9 mouse cellular contexts compared by ENCODE assay signal in the genomic region with DNA sequence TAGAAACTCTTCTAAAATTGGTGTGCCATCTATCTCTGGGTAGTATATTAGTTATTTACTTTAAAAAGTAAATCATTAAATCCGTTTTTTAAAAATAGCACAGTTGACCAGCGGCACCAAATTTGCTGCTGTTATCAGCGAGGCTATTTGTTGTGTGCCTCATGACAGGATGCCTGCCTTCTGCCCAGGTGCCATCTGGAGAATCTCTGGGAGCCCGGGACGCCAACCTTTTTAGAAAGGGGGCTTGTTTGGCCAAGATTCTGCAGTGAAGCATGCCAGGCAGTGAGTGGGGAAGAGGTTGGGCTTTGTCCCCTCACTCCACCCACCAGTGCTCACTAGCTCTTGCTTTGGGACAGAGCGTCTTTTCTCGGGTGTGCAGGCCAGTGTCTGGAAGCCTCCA. TPM values are rescaled to one million over a fixed set of nuclear protein-coding genes. Genes with fewer than 3 reads are reported as not detected.
DNase-seq lines count a peak whose midpoint lies in the region; ATAC-seq and TF ChIP-seq lines count a peak whose summit lies in the region.
"Had no signal": no experiment of that assay in that cellular context is flagged by ENCODE, and none has a peak within 500 bp of the region (broad histone marks: within the 10 kb centered on the region; RNA-seq: fewer than 3 reads in every experiment).

No protein-coding gene starts in this region.

- no peak for TF ChIP-seq CTCF in cerebellum, adult 2 months (IDR thresholded peaks at IDR 0.05; ENCODE audit: borderline replicate concordance, insufficient read depth, low read depth, low read length)
- TF ChIP-seq CTCF in kidney, adult 2 months (conservative IDR thresholded peaks at IDR 0.05; ENCODE audit: insufficient read depth, insufficient read length, low read depth, low read length), result no peak

- WGBS in cerebellum, adult 2 months, result 24% methylated on average over 7 of the region's 7 CpGs
- 59% methylated on average over 7 of the region's 7 CpGs for WGBS in kidney, adult 2 months
- 90% methylated on average over 7 of the region's 7 CpGs for WGBS in kidney, embryonic 14.5 days
- 62% methylated on average over 7 of the region's 7 CpGs for WGBS in intestine, embryonic 15.5 days
- 63% methylated on average over 7 of the region's 7 CpGs for WGBS in stomach, embryonic 15.5 days

- no peaks in the 10 kb centered on the region for H3K27me3 ChIP-seq in cerebellum, adult 2 months (ENCODE audit: control insufficient read depth, insufficient read depth, low read length)
- no peaks in the 10 kb centered on the region for H3K27me3 ChIP-seq in kidney, adult 2 months (replicated peaks; ENCODE audit: control insufficient read depth, insufficient read depth, low read length)
- H3K27me3 ChIP-seq in kidney, embryonic 14.5 days (ENCODE audit: control insufficient read depth, insufficient read depth, low read length), result no peaks in the 10 kb centered on the region
- no peaks in the 10 kb centered on the region for H3K27me3 ChIP-seq in intestine, embryonic 15.5 days (replicated peaks)
- no peaks in the 10 kb centered on the region for H3K27me3 ChIP-seq in stomach, embryonic 15.5 days (replicated peaks)
- H3K27me3 ChIP-seq: midbrain, embryonic 12.5 days had no signal

- H3K27ac ChIP-seq in cerebellum, adult 2 months (ENCODE audit: insufficient read depth, low read length), result peak overlapping the region; percentile 43; the same call in 1 of the 2 replicates
- peak overlapping the region; percentile 79 for H3K27ac ChIP-seq in kidney, adult 2 months (ENCODE audit: insufficient read depth, low read depth, low read length)
- H3K27ac ChIP-seq in kidney, embryonic 14.5 days (ENCODE audit: low read depth, low read length), result no peak overlapping the region
- peak overlapping the region; percentile 84 for H3K27ac ChIP-seq in intestine, embryonic 15.5 days
- H3K27ac ChIP-seq in stomach, embryonic 15.5 days, result peak overlapping the region; percentile 81
- H3K27ac ChIP-seq: midbrain, embryonic 12.5 days had no signal

- peak; percentile 38 to 41 for DNase-seq in cerebellum, adult 2 months
- no peak for DNase-seq in cerebellum, adult 9-11 months
- DNase-seq in kidney, adult 2 months, result peak; percentile 47
- DNase-seq in adrenal gland, postnatal 25 days, result no peak
- DNase-seq in right cerebral cortex, adult 18-20 months, result no peak

- ATAC-seq in kidney, embryonic 14.5 days (ENCODE audit: low FRiP score, low TSS enrichment), result no peak
- no peak for ATAC-seq in intestine, embryonic 15.5 days
- no peak for ATAC-seq in stomach, embryonic 15.5 days (ENCODE audit: insufficient read depth, low FRiP score, low read depth)

- no peak for TF ChIP-seq POLR2A in cerebellum, adult 2 months (IDR thresholded peaks at IDR 0.05; ENCODE audit: borderline replicate concordance, insufficient read depth, low read length)
- no peak for TF ChIP-seq POLR2A in kidney, adult 2 months (IDR thresholded peaks at IDR 0.05; ENCODE audit: low read depth, low read length)

- H3K4me1 ChIP-seq in cerebellum, adult 2 months (ENCODE audit: control insufficient read depth, insufficient read depth, low read length), result peaks cover 50% of the 10 kb centered on the region
- peaks cover 29% of the 10 kb centered on the region for H3K4me1 ChIP-seq in kidney, adult 2 months (ENCODE audit: control insufficient read depth, insufficient read depth, low read length)
- peaks cover 15% of the 10 kb centered on the region for H3K4me1 ChIP-seq in kidney, embryonic 14.5 days (ENCODE audit: control insufficient read depth, insufficient read depth, low read length)
- H3K4me1 ChIP-seq in intestine, embryonic 15.5 days (replicated peaks), result peaks cover 33% of the 10 kb centered on the region
- peaks cover 52% of the 10 kb centered on the region for H3K4me1 ChIP-seq in stomach, embryonic 15.5 days

- H3K4me3 ChIP-seq in cerebellum, adult 2 months (replicated peaks; ENCODE audit: insufficient read depth, low read depth, low read length), result no peak overlapping the region
- H3K4me3 ChIP-seq in kidney, adult 2 months (ENCODE audit: insufficient read depth, low read depth, low read length), result peak overlapping the region; percentile 16; the same call in 1 of the 2 replicates
- H3K4me3 ChIP-seq in kidney, embryonic 14.5 days (ENCODE audit: low read length), result no peak overlapping the region
- H3K4me3 ChIP-seq in intestine, embryonic 15.5 days (replicated peaks), result 0 out of 2 replicates have a peak overlapping the region, but pooled peaks have one; percentile 6
- H3K4me3 ChIP-seq in stomach, embryonic 15.5 days (replicated peaks), result no peak overlapping the region
- H3K4me3 ChIP-seq: midbrain, embryonic 12.5 days had no signal

- H3K36me3 ChIP-seq in kidney, adult 2 months (ENCODE audit: control insufficient read depth, insufficient read depth, low read length), result no peaks in the 10 kb centered on the region; the same call in 1 of the 2 replicates
- H3K36me3 ChIP-seq in kidney, embryonic 14.5 days (ENCODE audit: control insufficient read depth, insufficient read depth, low read length), result peaks cover 78% of the 10 kb centered on the region
- H3K36me3 ChIP-seq in intestine, embryonic 15.5 days, result peaks cover 50% of the 10 kb centered on the region
- peaks cover 49% of the 10 kb centered on the region for H3K36me3 ChIP-seq in stomach, embryonic 15.5 days

- no peak overlapping the region for H3K4me2 ChIP-seq in kidney, embryonic 14.5 days (replicated peaks; ENCODE audit: low read depth, low read length)
- peak overlapping the region; percentile 45 for H3K4me2 ChIP-seq in intestine, embryonic 15.5 days (replicated peaks)
- H3K4me2 ChIP-seq in stomach, embryonic 15.5 days, result 0 out of 2 replicates have a peak overlapping the region, but pooled peaks have one; percentile 21
- H3K4me2 ChIP-seq: midbrain, embryonic 12.5 days had no signal

- no peaks in the 10 kb centered on the region for H3K9me3 ChIP-seq in kidney, embryonic 14.5 days (ENCODE audit: control insufficient read depth, low read length)
- H3K9me3 ChIP-seq in intestine, embryonic 15.5 days, result no peaks in the 10 kb centered on the region
- H3K9me3 ChIP-seq in stomach, embryonic 15.5 days, result no peaks in the 10 kb centered on the region
- H3K9me3 ChIP-seq: midbrain, embryonic 12.5 days had no signal

- no peak overlapping the region for H3K9ac ChIP-seq in kidney, embryonic 14.5 days (ENCODE audit: low read depth, low read length)
- no peak overlapping the region for H3K9ac ChIP-seq in intestine, embryonic 15.5 days
- no peak overlapping the region for H3K9ac ChIP-seq in stomach, embryonic 15.5 days
- H3K9ac ChIP-seq: midbrain, embryonic 12.5 days had no signal

RNA-seq across cellular contexts. Expression of a gene that starts 10.3 kb away (rescaled TPM):
- polyA plus RNA-seq in cerebellum, adult 2 months (2012; rRNA removed), result 59.1 and 61.6 TPM in 2 replicates
- polyA plus RNA-seq in kidney, adult 2 months (2012; rRNA removed), result 75.9 and 81.1 TPM in 2 replicates
- polyA plus RNA-seq in kidney, embryonic 14.5 days (2014; fragmentation: Nextera tagmentation; extraction: Ambion mirVana), result 54.7 and 58.6 TPM in 2 replicates
- polyA plus RNA-seq in intestine, embryonic 15.5 days (2015; fragmentation: Nextera tagmentation; extraction: Ambion mirVana), result 93.5 and 105 TPM in 2 replicates
- polyA plus RNA-seq in stomach, embryonic 15.5 days (2015; fragmentation: Nextera tagmentation; extraction: Ambion mirVana), result 92.6 and 104 TPM in 2 replicates
- total RNA-seq in adrenal gland, postnatal 25 days (2021), result 216 and 296 TPM in 2 replicates

RNA-seq across cellular contexts. Expression of a gene that starts 24.2 kb away (rescaled TPM):
- polyA plus RNA-seq in cerebellum, adult 2 months (2012; rRNA removed), result 48.3 and 50.3 TPM in 2 replicates
- polyA plus RNA-seq in kidney, adult 2 months (2012; rRNA removed), result 16.7 and 20.8 TPM in 2 replicates
- 66.3 and 102 TPM in 2 replicates for polyA plus RNA-seq in kidney, embryonic 14.5 days (2014; fragmentation: Nextera tagmentation; extraction: Ambion mirVana)
- 78.6 and 90.3 TPM in 2 replicates for polyA plus RNA-seq in intestine, embryonic 15.5 days (2015; fragmentation: Nextera tagmentation; extraction: Ambion mirVana)
- 77.3 and 81.5 TPM in 2 replicates for polyA plus RNA-seq in stomach, embryonic 15.5 days (2015; fragmentation: Nextera tagmentation; extraction: Ambion mirVana)
- 91.4 and 104 TPM in 2 replicates for total RNA-seq in adrenal gland, postnatal 25 days (2021)

RNA-seq across cellular contexts. Expression of a gene that starts 28.1 kb away (rescaled TPM):
- polyA plus RNA-seq in cerebellum, adult 2 months (2012; rRNA removed), result 18.1 and 18.4 TPM in 2 replicates
- polyA plus RNA-seq in kidney, adult 2 months (2012; rRNA removed), result 44.3 and 46.3 TPM in 2 replicates
- polyA plus RNA-seq in kidney, embryonic 14.5 days (2014; fragmentation: Nextera tagmentation; extraction: Ambion mirVana), result 29.4 and 31.7 TPM in 2 replicates
- polyA plus RNA-seq in intestine, embryonic 15.5 days (2015; fragmentation: Nextera tagmentation; extraction: Ambion mirVana), result 44.0 and 46.2 TPM in 2 replicates
- polyA plus RNA-seq in stomach, embryonic 15.5 days (2015; fragmentation: Nextera tagmentation; extraction: Ambion mirVana), result 31.5 and 32.0 TPM in 2 replicates
- total RNA-seq in adrenal gland, postnatal 25 days (2021), result 27.0 TPM in 2 replicates

RNA-seq across cellular contexts. Expression of a gene that starts 32.9 kb away (rescaled TPM):
- polyA plus RNA-seq in cerebellum, adult 2 months (2012; rRNA removed), result 12.3 and 13.1 TPM in 2 replicates
- polyA plus RNA-seq in kidney, adult 2 months (2012; rRNA removed), result 4.3 and 5.9 TPM in 2 replicates
- 12.8 and 23.8 TPM in 2 replicates for polyA plus RNA-seq in kidney, embryonic 14.5 days (2014; fragmentation: Nextera tagmentation; extraction: Ambion mirVana)
- 21.4 and 23.6 TPM in 2 replicates for polyA plus RNA-seq in intestine, embryonic 15.5 days (2015; fragmentation: Nextera tagmentation; extraction: Ambion mirVana)
- 22.5 and 25.0 TPM in 2 replicates for polyA plus RNA-seq in stomach, embryonic 15.5 days (2015; fragmentation: Nextera tagmentation; extraction: Ambion mirVana)
- 20.7 TPM in 2 replicates for total RNA-seq in adrenal gland, postnatal 25 days (2021)

Comparison
In these comparisons a context has a peak if more than half of its experiments do, and no peak if none do; other contexts are left out.
1. DNase-seq: peak in cerebellum, adult 2 months (2 of 2) and kidney, adult 2 months (single experiment); none in cerebellum, adult 9-11 months (single experiment), adrenal gland, postnatal 25 days (single experiment) and right cerebral cortex, adult 18-20 months (single experiment).
2. H3K4me3 ChIP-seq: peak in kidney, adult 2 months (single experiment) and intestine, embryonic 15.5 days (single experiment); none in cerebellum, adult 2 months (single experiment), kidney, embryonic 14.5 days (single experiment) and stomach, embryonic 15.5 days (single experiment).